Comparison of ENCODE assay signal across 19 mouse cellular contexts in genomic region chr11:104305711-104306110, GRCm38 (mm10).
"Had no signal": no experiment of that assay in that cellular context is flagged by ENCODE, and none has a peak within 500 bp of the region (broad histone marks: within the 10 kb centered on the region; RNA-seq: fewer than 3 reads in every experiment).

No protein-coding gene starts in this region.

- DNase-seq: lung, adult 18-20 months; lung, embryonic 14.5 days; lung, postnatal 10 days; lung, postnatal 4 days; midbrain, embryonic 14.5 days; retina, postnatal 1 day; right cerebral cortex, adult 18-20 months; right cerebral cortex, postnatal 25 days; right cerebral cortex, postnatal 4 days; spleen, adult 18-20 months; thymus, adult 18-20 months; thymus, postnatal 14 days; thymus, postnatal 36 days had no signal

- H3K9me3 ChIP-seq: midbrain, embryonic 10.5 days; midbrain, embryonic 12.5 days; neural tube, embryonic 13.5 days; neural tube, embryonic 15.5 days had no signal

- ATAC-seq: midbrain, embryonic 16.5 days had no signal

- H3K36me3 ChIP-seq: midbrain, embryonic 10.5 days had no signal

- H3K27ac ChIP-seq: midbrain, embryonic 10.5 days; midbrain, embryonic 12.5 days; neural tube, embryonic 13.5 days; neural tube, embryonic 15.5 days had no signal

- H3K4me1 ChIP-seq: neural tube, embryonic 13.5 days had no signal

- H3K9ac ChIP-seq: lung, embryonic 14.5 days; midbrain, embryonic 12.5 days; neural tube, embryonic 13.5 days; neural tube, embryonic 15.5 days had no signal

- H3K4me3 ChIP-seq: midbrain, embryonic 10.5 days; midbrain, embryonic 12.5 days; myocyte; neural tube, embryonic 13.5 days; neural tube, embryonic 15.5 days had no signal

- H3K27me3 ChIP-seq: neural tube, embryonic 15.5 days had no signal

- H3K4me2 ChIP-seq: lung, embryonic 14.5 days; midbrain, embryonic 12.5 days; neural tube, embryonic 13.5 days; neural tube, embryonic 15.5 days had no signal
